Mouse (Mus musculus): ENCODE measurements around the gene Islr.

DNA sequence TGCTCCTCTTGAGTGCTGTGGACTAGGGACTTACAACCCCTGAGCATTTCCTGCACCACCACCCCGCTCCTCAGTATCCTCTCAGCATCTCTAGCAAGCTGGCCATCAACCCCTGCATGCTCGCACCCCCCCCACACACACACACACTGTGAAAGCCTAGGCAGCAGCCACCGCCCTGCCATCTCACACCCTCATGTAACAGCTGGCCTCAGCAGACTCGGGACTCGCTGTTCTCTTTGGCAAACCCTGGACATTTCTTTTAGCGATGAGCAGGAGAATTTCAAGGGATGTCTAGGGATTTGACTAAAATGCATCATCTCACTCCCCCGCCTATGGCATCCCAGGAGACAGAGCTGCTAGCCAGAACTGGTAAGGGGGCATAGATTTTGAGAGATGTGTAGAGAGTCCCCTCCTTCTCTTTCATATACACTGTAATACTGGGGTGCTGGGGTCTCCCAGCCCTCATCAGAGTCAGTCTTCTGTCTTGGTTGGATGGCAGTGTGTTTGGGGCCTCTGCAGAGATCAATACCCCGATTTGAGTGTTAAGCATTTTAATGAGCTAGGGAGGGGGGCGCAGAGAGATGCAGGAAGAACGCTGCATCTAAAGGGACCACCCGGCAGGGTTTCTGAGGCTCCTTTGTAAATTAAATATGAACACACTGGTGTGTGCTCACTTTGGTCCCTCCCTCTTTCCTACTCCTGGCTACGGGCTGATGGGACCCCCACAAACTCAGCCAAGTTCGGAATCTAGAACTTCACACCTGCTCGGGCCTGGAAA, 1.2 kb downstream of the Islr start:
- TF ChIP-seq GATA1 (IDR thresholded peaks at IDR 0.05; ENCODE audit: borderline replicate concordance, low read length) = no peak
- TF ChIP-seq GATA2 (IDR thresholded peaks at IDR 0.05; ENCODE audit: borderline replicate concordance, low read depth, low read length) = no peak
- TF ChIP-seq CTCF (IDR thresholded peaks at IDR 0.05; ENCODE audit: low read depth, low read length) = no peak
